Mouse (Mus musculus) mouse embryonic stem cell (cell line): ENCODE measurements around the gene Selenom.

Experiments used
- in situ Hi-C, 2 experiments: fragments of 300-500 bp; cut with MboI; formaldehyde crosslinking; loops; 1 replicate in 1 of 2; 3 replicates in 1 of 2; pipeline ENCODE4 v1.14.3; 2019 to 2020; ENCODE audit warnings: low sequenced_read_pairs in 2 of 2, low pct_unique_long_range_greater_than_20kb in 1 of 2, mixed read lengths in 1 of 2; ENCODE audit not compliant: unreplicated experiment in 1 of 2

Gene Selenom

GRCm38 (mm10) chr11:3540451-3541085 lies 26.1 kb downstream of the Selenom start, which contains the start of gene Smtn:
Gene Smtn, minus strand, starts transcription at chr11:3540612.
- in situ Hi-C loops = no loop called here

DNA sequence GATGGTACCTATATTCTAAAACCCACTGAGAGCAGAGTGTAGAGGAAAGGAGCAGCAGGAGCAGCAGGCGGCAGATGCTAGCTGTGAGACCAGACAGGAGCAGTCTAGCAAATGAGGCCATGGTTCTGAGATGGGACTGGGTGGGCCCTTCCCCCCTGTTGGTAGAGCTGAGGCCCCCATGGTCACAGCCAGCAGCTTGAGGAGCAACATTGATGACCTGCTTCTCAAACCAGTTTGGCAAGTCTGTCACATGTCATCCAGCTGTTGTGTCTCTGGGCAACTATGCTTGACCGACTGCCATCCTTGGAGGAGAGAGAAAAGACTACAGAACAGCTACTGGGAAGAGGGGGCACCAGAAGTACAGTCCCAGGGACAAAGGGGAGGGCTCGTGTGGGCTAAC lies 27.4 kb downstream of the Selenom start:
- in situ Hi-C loops = no loop called here

DNA sequence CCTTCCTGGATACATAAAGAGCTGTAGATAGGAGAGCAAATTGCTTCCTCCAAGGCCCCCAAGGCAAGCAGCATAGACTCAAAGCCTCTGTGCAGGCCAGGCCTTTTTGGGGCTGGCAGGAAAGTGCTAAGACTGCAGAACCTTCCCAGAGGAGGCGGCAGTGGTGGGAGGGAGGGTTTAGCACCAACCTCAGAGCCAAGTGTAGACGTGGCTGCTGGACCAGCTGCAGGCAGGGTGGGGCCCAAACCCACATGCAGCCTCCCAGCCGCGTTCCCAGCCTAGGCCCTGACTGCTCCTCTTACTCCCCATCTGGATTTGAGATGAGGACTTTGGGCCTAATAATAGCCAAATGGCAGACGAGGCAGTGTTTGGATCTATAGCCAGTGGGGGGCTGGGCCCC lies 28.5 kb downstream of the Selenom start:
- in situ Hi-C loops = no loop called here

DNA sequence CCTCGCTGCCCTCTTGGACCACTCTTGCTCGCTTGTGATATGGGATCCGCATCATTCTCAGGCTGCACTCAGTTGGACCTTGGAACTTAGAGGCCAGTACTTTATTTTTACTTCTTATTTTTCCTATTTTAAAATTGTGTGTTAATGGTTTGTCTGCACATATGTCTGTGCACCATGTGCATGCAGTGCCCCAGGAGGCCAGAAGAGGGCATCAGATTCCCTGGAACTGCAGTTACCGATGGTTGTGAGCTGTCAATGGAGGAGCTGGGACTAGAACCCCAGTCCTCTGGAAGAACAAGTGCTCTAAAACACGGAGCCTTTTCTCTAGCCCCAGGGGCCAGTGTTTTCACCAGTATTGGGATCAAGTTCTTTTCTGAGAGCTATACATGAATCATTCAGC lies 29.9 kb downstream of the Selenom start:
- in situ Hi-C loops = no loop called here

GRCm38 (mm10) chr11:3545531-3546241 lies 31.2 kb downstream of the Selenom start:
- in situ Hi-C loops = no loop called here

DNA sequence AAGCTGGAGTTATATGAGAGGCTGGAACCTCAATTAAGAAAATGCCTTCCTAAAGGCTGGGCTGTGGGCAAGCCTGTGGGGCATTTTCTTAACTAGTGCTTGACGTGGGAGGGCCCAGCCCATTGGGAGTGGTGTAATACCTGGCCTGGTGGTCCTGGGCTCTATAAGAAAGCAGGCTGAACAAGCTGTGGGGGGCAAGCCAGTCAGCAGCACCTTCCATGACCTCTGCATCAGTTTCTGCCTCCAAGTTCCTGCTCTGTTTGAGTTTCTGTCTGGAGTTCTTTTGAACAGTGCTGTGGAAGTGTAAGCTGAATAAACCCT lies 31.7 kb downstream of the Selenom start:
- in situ Hi-C loops = no loop called here

DNA sequence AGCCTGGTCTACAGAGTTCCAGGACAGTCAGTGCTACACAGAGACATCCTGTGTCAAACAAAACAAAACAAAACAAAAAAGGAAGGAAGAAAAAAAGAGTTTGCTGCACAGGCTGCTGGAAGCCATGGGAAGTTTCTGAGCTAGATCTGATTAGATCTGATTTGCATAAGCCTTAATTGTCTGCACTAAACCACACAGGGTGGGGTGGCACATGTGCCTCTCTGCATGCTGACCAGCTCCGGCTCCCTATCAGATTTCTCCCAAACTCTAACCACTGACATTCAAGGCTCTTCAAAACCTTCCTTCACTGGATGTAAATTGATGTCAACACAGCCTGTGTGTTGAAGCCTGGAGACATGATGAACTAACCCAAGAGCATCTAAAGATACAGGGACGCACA lies 32.6 kb downstream of the Selenom start:
- in situ Hi-C loops = no loop called here

DNA sequence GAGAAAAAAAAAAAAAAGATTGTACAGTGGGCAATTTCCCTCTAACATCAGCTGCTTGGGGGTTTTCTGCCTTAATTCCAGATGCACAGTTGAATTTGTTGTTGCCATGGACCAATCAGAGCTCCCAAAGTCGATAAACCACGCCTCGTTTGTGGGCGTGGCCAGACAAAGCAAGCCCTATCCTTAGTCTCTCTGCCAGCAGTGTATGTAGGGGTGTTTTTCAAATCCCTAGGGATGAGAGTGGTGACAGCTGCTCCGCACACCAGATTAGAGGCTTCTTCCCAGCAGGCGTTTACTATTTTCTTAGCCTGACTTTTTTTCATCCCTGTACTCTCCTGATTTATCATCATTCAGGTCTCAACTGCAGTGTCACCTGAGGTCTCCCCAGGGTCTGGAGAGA lies 33.5 kb downstream of the Selenom start:
- in situ Hi-C loops = no loop called here

- in situ Hi-C loops = no loop called here
These were observed 34.2 kb downstream of the Selenom start for GRCm38 (mm10) chr11:3548564-3549295.

- in situ Hi-C loops = no loop called here
These were observed 35.3 kb downstream of the Selenom start for GRCm38 (mm10) chr11:3549791-3550190.

DNA sequence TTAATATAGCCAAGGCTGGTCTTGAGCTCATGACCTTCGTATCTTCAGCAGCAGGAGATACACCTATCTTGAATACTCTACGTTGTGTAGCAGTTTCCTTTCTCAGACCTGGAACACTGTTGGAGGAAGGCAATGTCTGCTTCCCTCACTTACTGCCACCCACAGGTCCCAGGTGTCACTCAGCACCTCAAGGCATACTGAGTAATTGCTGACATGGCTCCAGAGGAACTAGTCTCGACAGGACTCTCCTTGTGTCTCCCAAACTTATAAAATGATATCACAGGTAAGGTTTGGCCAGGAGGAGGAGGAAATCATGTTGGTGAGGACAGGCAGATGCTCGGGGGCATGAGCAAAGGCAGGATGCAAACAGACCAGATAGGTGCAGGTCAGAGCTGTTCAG lies 40.5 kb downstream of the Selenom start:
- in situ Hi-C loops = no loop called here

GRCm38 (mm10) chr11:3557852-3558251 lies 43.4 kb downstream of the Selenom start:
- in situ Hi-C loops = no loop called here

GRCm38 (mm10) chr11:3560202-3560601 lies 45.7 kb downstream of the Selenom start:
- in situ Hi-C loops = no loop called here

DNA sequence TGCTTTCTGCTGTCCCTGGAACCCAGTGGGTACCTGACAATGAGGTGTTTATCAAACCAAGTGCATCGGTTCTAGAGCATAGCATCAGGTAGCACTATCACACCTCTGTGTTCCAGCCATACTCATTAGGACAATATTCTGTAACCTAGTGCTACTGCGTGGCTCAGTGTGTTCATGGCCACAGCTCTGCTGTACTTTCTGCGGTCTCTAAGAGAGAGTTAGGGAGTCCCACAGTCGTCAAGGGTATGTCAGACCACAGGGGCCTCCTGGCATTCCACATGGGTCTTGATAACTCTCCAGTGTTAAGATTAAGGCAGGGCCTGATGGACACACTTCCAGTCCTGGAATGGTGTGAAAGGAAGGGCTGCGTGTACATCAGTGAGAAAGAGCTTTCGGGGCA lies 49.4 kb downstream of the Selenom start:
- in situ Hi-C loops = no loop called here

- in situ Hi-C loops = no loop called here
These were observed 50.0 kb downstream of the Selenom start for GRCm38 (mm10) chr11:3564451-3564850.

DNA sequence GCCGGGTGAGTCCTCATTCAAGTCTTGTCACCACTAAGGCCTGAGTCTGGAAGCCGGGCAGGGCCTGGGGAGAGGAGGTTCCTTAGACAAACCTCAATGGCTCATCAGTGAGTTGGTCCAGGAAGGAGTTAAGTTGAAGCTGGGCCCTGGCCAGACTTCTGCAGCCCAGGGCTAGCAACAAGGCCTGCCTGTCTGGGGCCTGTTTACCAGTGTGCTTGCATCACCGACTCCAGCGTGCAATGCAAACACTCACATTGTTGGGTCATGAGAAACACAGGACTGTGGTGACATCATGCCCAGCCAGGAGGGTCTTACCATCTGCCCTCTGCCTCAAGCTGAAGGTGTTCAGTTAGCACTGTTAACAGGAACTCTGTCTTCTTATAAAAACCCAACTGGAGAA lies 51.5 kb downstream of the Selenom start:
- in situ Hi-C loops = no loop called here
